Mouse (Mus musculus) G1E (cell line): Measurements from ENCODE around the gene Colgalt2.

Experiments used
- CTCF ChIP-seq: IDR thresholded peaks from 2 replicates; pipeline ENCODE4 v1.5.1; 2012; ENCODE audit warnings: low read depth, low read length, inconsistent platforms, mixed read lengths
- GATA1 ChIP-seq: IDR thresholded peaks from 2 replicates; pipeline ENCODE4 v1.6.1; 2012; ENCODE audit warnings: borderline replicate concordance, low read length, inconsistent platforms, mixed read lengths

GRCm38 (mm10) chr1:152413961-152414360 is 14.3 kb downstream of the Colgalt2 start:
- TF ChIP-seq CTCF (no peak), GATA1 (no peak)
